Mouse (Mus musculus): ENCODE measurements at regions not wholly inside any gene's neighbourhood (a gene's known extent, or its start where the extent isn't known, plus 50 kb on each side); places are given as distances from the start of the nearest gene placed in this dataset.

- TF ChIP-seq CTCF (IDR thresholded peaks at IDR 0.05; ENCODE audit: extremely low read depth, insufficient read length, insufficient replicate concordance, low read depth, low read length) (no peak), POLR2A (IDR thresholded peaks at IDR 0.05; ENCODE audit: low read depth, low read length) (no peak)
Measured at GRCm38 (mm10) chr13:57044455-57044854, 148.7 kb upstream of the Trpc7 start.

Measured in small intestine, adult 2 months (tissue).